Mouse (Mus musculus) left cerebral cortex, adult 2 months (tissue): ENCODE measurements at regions not wholly inside any gene's neighbourhood (a gene's known extent, or its start where the extent isn't known, plus 50 kb on each side); places are given as distances from the start of the nearest gene placed in this dataset.

Experiments
- DNase-seq, 2 experiments: peaks; one replicate each; pipeline ENCODE4 v3.0.0; 2021 to 2022; ENCODE audit warnings: low spot score in 2 of 2, mixed read lengths in 1 of 2; ENCODE audit errors: extremely low spot score in 1 of 2
- H3K27ac ChIP-seq: fragments of 200-600 bp; 2 replicates; pipeline ENCODE4 v1.8.1; 2022
- H3K4me3 ChIP-seq: fragments of 200-600 bp; 2 replicates; pipeline ENCODE4 v1.8.1; 2022
- CTCF ChIP-seq: fragments of 200-600 bp; IDR thresholded peaks from 2 replicates; pipeline ENCODE4 v1.8.1; 2022; ENCODE audit warnings: antibody characterized with exemption, mild to moderate bottlenecking, moderate library complexity
- intact Hi-C: fragments of 180-260 bp; cut with DNase I; formaldehyde crosslinking; loops from one replicate; pipeline ENCODE4 v1.15.1; 2025

DNA sequence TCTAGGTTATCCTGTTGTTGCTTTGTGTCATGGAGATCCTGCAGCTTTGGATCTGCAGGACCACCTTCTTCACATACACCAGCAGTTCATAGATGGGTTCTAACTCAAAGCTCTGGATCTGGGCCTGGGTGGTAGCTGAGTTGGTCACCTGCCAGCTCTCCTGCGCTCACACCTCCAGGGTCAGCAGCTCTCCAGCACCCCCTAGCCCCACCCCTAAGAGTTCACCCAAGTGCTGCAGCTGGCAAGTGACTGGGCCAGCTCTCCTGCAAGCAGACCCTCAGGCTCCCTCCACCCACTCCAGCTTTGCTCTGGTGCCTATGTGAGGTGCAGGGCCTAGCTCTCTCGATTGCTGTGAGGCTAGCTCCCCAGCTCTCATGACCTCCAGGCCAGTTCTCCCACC is 198.6 kb upstream of the Fggy start:
- no peak for TF ChIP-seq CTCF
- H3K4me3 ChIP-seq = no peak overlapping the region
- no peak overlapping the region for H3K27ac ChIP-seq
- no peak for DNase-seq
- intact Hi-C loops = no loop called here

- H3K27ac ChIP-seq = no peak overlapping the region
- H3K4me3 ChIP-seq = no peak overlapping the region
- TF ChIP-seq CTCF = no peak
- intact Hi-C loops = no loop called here
- no peak for DNase-seq
Measured at GRCm38 (mm10) chr4:95360336-95360967, 196.9 kb upstream of the Fggy start.

DNA sequence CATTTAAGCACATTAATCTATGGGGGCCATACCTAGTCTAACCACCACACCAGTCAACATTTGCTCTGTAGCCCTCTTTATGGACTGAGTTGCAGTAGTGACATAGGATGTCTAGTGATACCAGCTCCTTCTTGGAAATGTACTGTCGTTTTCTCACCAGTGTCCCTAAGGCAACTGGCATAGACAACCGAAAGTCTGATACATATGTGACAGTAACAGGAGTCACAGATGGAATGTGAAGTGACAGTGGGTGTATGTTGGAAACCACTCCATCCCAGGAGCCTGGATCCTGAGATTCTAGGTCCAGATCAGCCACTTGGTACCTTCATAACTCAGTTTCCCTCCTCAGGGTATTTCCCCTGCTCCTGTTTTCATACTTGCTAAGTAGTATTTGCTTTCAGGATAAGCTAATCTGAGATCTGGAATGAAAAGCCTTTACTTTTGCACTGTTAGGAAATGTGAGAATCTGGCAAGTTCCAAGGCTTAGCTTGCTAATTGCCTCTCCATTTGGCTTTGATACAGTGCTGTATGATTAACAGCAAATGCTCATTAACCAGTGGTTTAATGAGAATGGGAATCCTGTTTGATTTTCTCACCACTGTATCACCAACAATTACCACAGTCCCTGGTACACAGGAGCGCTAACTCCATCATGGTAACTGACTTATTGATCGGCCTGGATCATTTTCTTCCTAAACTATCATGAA is 192.8 kb upstream of the Fggy start:
- TF ChIP-seq CTCF = no peak
- Histone ChIP-seq H3K4me3 (no peak overlapping the region), H3K27ac (no peak overlapping the region)
- no peak for DNase-seq
- intact Hi-C loops = no loop called here

DNA sequence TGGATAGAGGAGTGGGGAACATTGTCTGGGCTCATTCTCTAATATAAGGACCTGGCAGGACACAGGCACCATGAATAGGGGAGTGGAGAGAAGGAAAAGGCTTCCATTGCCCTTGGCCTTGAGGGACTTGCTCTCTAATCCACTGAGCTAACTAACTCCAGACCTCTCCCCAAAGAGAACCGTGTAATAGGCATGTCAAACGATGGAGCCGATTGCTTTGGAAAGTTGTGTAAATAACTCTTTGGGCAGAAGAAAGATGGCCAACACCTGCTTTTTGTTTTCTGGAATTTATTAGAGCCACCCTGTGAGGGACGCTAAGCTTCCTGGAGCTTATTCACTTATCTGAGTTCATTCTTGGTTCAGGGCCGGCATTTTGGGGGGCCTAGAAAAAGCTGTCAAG is 180.9 kb upstream of the Fggy start:
- no peak for DNase-seq
- TF ChIP-seq CTCF = no peak
- intact Hi-C loops = no loop called here
- Histone ChIP-seq H3K27ac (no peak overlapping the region), H3K4me3 (no peak overlapping the region)

- no peak overlapping the region for H3K27ac ChIP-seq
- intact Hi-C loops = no loop called here
- DNase-seq = no peak
- H3K4me3 ChIP-seq = no peak overlapping the region
- no peak for TF ChIP-seq CTCF
Measured at GRCm38 (mm10) chr4:95377222-95378134, 179.8 kb upstream of the Fggy start.

DNA sequence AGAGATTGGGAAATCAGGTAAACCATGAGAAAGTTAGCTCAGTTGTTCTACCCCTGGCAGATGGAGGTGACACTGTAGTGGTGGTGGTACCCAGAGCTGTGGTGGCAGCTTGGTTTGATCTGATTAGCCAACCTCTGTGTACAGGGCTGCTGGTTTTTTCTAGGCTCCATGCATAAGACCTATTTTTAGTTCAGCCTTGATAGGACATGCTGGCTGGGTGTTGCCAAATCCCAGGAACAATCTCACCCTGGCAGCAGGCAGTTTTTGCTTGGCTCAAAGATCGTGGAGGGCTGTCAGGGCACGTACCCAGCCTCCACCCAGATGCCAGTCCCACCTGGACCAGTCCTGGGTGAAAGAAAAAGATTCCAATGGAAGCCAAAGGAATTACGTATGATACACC is 178.7 kb upstream of the Fggy start:
- Histone ChIP-seq H3K27ac (no peak overlapping the region), H3K4me3 (no peak overlapping the region)
- no peak for TF ChIP-seq CTCF
- no peak for DNase-seq
- intact Hi-C loops = no loop called here

DNA sequence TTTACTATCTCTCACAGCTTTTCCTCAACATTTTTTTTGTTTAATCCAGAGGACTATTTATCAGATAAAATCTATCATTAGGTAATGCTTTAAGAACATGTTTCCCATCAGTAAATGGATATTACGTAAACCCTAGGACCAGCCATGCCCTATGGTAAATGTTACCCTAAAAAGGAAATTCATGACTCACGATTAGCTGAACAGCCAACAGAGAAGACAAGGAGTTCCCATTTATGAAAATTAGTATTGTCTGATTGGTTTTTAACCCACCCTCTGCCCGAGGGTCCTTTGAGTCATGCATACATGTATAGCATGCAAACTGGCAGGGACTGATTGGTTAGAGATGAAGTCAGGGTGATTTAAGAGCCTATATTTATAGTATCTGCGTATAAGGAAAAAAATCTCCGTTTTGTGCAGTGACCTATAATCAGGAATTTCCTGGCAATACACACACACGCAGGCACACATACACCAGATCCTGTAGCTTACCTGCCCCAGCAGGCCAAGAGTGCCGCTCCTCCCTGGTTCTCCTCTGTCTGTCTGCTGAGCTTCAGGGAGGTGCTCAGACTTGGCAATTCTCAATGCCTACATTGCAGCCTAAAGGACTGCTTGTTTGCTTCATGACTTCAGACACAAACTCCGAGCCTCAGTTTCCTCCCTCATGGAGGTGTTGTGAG is 174.0 kb upstream of the Fggy start:
- TF ChIP-seq CTCF = no peak
- H3K4me3 ChIP-seq = no peak overlapping the region
- no peak for DNase-seq
- intact Hi-C loops = no loop called here
- H3K27ac ChIP-seq = no peak overlapping the region

DNA sequence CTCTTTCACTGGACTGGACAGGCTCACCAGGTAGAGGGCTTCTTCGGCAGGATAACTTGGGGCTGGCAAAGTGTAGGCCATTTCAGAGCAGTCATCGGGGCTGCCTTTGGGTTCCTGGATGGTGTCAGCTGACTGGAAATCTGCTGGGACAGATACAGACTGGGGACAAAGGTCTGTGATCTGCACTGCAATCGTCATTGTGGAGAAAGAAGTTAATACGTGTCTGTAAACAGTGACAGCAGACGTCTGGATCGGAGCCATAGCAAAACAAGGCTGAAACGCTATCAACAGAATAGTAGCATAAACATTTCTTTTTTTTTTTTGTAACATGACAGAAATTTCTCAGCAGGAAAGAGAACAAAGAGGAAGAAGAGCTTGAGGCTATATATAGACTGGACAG is 171.8 kb upstream of the Fggy start:
- DNase-seq = no peak
- H3K4me3 ChIP-seq = no peak overlapping the region
- intact Hi-C loops = no loop called here
- no peak overlapping the region for H3K27ac ChIP-seq
- no peak for TF ChIP-seq CTCF

DNA sequence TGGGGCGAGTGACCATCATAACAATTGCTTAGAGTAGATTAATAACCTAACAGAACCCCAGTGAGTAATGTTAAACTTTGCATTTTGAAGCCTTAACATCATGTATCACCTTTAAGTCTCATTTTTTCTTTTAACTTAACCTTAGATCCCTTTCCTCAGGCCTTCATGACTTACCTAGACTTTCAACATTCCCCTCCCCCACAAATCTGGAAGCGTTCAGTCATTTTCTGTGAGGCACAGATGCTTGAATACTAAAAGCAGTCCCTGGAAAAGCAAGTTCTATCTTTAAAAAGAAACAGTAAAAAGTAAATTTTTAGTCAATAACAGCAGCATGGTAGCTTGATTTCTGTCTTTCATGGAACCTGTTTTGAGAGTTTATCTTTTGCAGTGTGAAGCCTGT is 171.3 kb upstream of the Fggy start:
- intact Hi-C loops = no loop called here
- no peak for DNase-seq
- Histone ChIP-seq H3K27ac (no peak overlapping the region), H3K4me3 (no peak overlapping the region)
- TF ChIP-seq CTCF = no peak

DNA sequence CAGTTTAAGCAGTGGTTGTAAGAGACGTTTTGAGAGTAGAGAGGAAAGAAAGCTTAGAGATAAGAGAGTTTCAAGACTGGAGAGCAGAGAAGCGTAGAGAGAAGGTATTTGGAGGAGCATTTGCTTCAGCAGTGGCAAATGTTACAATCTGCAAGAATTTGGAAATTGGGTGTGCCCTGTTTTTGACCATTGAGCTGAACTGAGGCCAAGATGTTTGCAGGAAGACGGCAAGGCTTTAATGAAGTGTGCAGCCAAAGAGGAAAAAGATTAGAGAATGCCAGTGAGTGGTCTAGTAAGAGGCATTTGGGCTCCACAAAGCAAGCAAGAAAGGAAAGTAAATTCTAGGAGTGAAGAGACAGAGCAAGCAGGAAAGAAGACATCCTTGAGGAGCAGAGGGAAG is 168.8 kb upstream of the Fggy start:
- intact Hi-C loops = no loop called here
- Histone ChIP-seq H3K27ac (no peak overlapping the region), H3K4me3 (no peak overlapping the region)
- no peak for DNase-seq
- no peak for TF ChIP-seq CTCF

- no peak for DNase-seq
- intact Hi-C loops = no loop called here
- H3K4me3 ChIP-seq = no peak overlapping the region
- no peak for TF ChIP-seq CTCF
- H3K27ac ChIP-seq = no peak overlapping the region
Measured at GRCm38 (mm10) chr4:95389647-95390046, 167.7 kb upstream of the Fggy start.

DNA sequence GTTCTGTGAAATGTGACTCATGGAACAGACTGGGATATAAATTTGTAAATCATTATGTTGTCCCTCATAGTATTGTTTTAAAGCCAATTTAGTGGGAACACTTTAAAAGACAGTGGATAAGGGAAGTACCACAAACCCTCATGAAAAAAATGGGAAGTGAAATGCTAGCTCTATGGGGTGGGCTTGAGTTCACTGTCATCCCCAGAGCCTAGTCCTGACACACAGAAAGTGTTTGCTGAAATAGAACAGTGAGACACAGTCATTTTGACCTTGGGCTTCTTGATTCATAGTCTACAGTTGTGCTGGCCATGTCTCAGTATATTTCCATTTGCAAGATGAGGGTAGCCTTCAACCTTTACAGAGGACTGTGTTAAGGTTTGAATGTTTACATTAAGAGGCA is 166.8 kb upstream of the Fggy start:
- no peak for DNase-seq
- no peak for TF ChIP-seq CTCF
- no peak overlapping the region for H3K4me3 ChIP-seq
- no peak overlapping the region for H3K27ac ChIP-seq
- intact Hi-C loops = no loop called here
